In genomic region chr1:39287831-39288230, GRCm38 (mm10) we compare ENCODE assay signal across 21 mouse cellular contexts.
DNase-seq lines count a peak whose midpoint lies in the region; ATAC-seq and TF ChIP-seq lines count a peak whose summit lies in the region.
"Had no signal": no experiment of that assay in that cellular context is flagged by ENCODE, and none has a peak within 500 bp of the region (broad histone marks: within the 10 kb centered on the region; RNA-seq: fewer than 3 reads in every experiment).

No protein-coding gene starts in this region.

- ATAC-seq in lung, embryonic 16.5 days (ENCODE audit: low read depth), result peak; percentile 32; the same call in 1 of the 2 replicates
- no peak for ATAC-seq in monocyte, adult 5-6 weeks (replicated peaks; ENCODE audit: insufficient number of reproducible peaks, low FRiP score, low TSS enrichment, poor library complexity, severe bottlenecking)
- ATAC-seq: forebrain, embryonic 14.5 days; hindbrain, postnatal 0 days had no signal

- 22% methylated on average over 4 of the region's 4 CpGs for WGBS in lung, embryonic 16.5 days

- TF ChIP-seq CTCF in gastrocnemius, adult 2 months (IDR thresholded peaks at IDR 0.05), result no peak

- no peaks in the 10 kb centered on the region; the same call in 1 of the 2 replicates for H3K4me1 ChIP-seq in lung, embryonic 16.5 days (replicated peaks; ENCODE audit: control insufficient read depth, insufficient read depth, low read length)
- H3K4me1 ChIP-seq: hindbrain, embryonic 10.5 days; midbrain, embryonic 10.5 days; neural tube, embryonic 12.5 days had no signal

- H3K36me3 ChIP-seq in lung, embryonic 16.5 days (ENCODE audit: control insufficient read depth, insufficient read depth, low read length), result no peaks in the 10 kb centered on the region
- H3K36me3 ChIP-seq: hindbrain, embryonic 10.5 days; midbrain, embryonic 10.5 days; neural tube, embryonic 12.5 days had no signal

- H3K27me3 ChIP-seq in lung, embryonic 16.5 days (ENCODE audit: control insufficient read depth, insufficient read depth, low read depth, low read length), result no peaks in the 10 kb centered on the region
- H3K27me3 ChIP-seq: CH12.LX; neural tube, embryonic 12.5 days had no signal

- peak overlapping the region; percentile 31; the same call in 1 of the 2 replicates for H3K27ac ChIP-seq in gastrocnemius, adult 2 months
- H3K27ac ChIP-seq in lung, embryonic 16.5 days (ENCODE audit: low read length), result no peak overlapping the region
- H3K27ac ChIP-seq: hindbrain, embryonic 10.5 days; hindbrain, postnatal 0 days; layer of hippocampus, adult 2 months; macrophage; midbrain, embryonic 10.5 days; neural tube, embryonic 12.5 days had no signal

- no peak for DNase-seq in gastrocnemius, adult 2 months
- DNase-seq in gastrocnemius, postnatal 14 days, result no peak
- DNase-seq in lung, postnatal 36 days, result no peak
- peak; percentile 11 to 36 for DNase-seq in heart, adult 9 months (ENCODE audit: low spot score in 2 of 2)
- DNase-seq in heart, postnatal 4 days, result peak; percentile 39
- DNase-seq: cerebellum, adult 8-10 months; gastrocnemius, postnatal 36 days; kidney, adult 11 months; right cerebral cortex, postnatal 14 days; spleen, adult 18-20 months; thymus, postnatal 25 days had no signal

- H3K9me3 ChIP-seq in lung, embryonic 16.5 days (ENCODE audit: control insufficient read depth, low read length), result no peaks in the 10 kb centered on the region
- H3K9me3 ChIP-seq: hindbrain, embryonic 10.5 days; midbrain, embryonic 10.5 days; neural tube, embryonic 12.5 days had no signal

- H3K9ac ChIP-seq in lung, embryonic 16.5 days (ENCODE audit: low read length), result no peak overlapping the region
- H3K9ac ChIP-seq: neural tube, embryonic 12.5 days had no signal

- no peak overlapping the region for H3K4me2 ChIP-seq in lung, embryonic 16.5 days (ENCODE audit: low read depth, low read length)
- H3K4me2 ChIP-seq: neural tube, embryonic 12.5 days had no signal

- H3K4me3 ChIP-seq in gastrocnemius, adult 2 months, result no peak overlapping the region
- H3K4me3 ChIP-seq in lung, embryonic 16.5 days (ENCODE audit: low read length), result no peak overlapping the region
- H3K4me3 ChIP-seq: hindbrain, embryonic 10.5 days; layer of hippocampus, adult 2 months; midbrain, embryonic 10.5 days; neural tube, embryonic 12.5 days had no signal

- intact Hi-C loops in gastrocnemius, adult 2 months (cut with DNase I), result no loop called here
- intact Hi-C loops in gastrocnemius, postnatal 14 days (cut with DNase I; ENCODE audit: low total_unique reads), result no loop called here

Comparison
In these comparisons a context has a peak if more than half of its experiments do, and no peak if none do; other contexts are left out.
1. DNase-seq: peak in heart, adult 9 months (2 of 2) and heart, postnatal 4 days (single experiment); none in gastrocnemius, adult 2 months (single experiment), gastrocnemius, postnatal 14 days (single experiment) and lung, postnatal 36 days (single experiment).